Mouse (Mus musculus) heart, embryonic 16.5 days (tissue): Measurements from ENCODE around the gene Arhgef12. TPM values are rescaled to one million over a fixed set of nuclear protein-coding genes. Genes with fewer than 3 reads are reported as not detected.
"Not testable (repeated sequence)": the region's sequence is repeated elsewhere in the genome, so short reads cannot be mapped to it uniquely, and the experiment has no call there.

Source experiments
- ATAC-seq: fragments of 200-750 bp; cut with Nextera tagmentation; replicated peaks from 2 replicates; pipeline ENCODE4 v1.8.0; 2017; ENCODE audit warnings: moderate number of reproducible peaks; ENCODE audit not compliant: insufficient read depth, low FRiP score; ENCODE audit errors: extremely low read depth
- H3K27ac ChIP-seq: fragments of 300-500 bp; sonication (generic); 2 replicates; pipeline ENCODE4 v1.5.1; 2014; ENCODE audit warnings: mild to moderate bottlenecking, low read length, control low read depth, moderate library complexity
- H3K27me3 ChIP-seq: fragments of 300-500 bp; sonication (generic); 2 replicates; pipeline ENCODE4 v1.6.1; 2014; ENCODE audit warnings: low read length, mixed read lengths; ENCODE audit not compliant: control insufficient read depth, insufficient read depth
- H3K36me3 ChIP-seq: fragments of 300-500 bp; sonication (generic); 2 replicates; pipeline ENCODE4 v1.6.1; 2014; ENCODE audit not compliant: control insufficient read depth, insufficient read depth
- H3K4me1 ChIP-seq: fragments of 300-500 bp; sonication (generic); 2 replicates; pipeline ENCODE4 v1.6.1; 2014; ENCODE audit warnings: low read length, mixed read lengths; ENCODE audit not compliant: control insufficient read depth, insufficient read depth
- H3K4me2 ChIP-seq: fragments of 300-500 bp; sonication (generic); 2 replicates; pipeline ENCODE4 v1.6.1; 2014; ENCODE audit warnings: low read depth, mild to moderate bottlenecking, control low read depth, low read length
- H3K4me3 ChIP-seq: fragments of 300-500 bp; sonication (generic); 2 replicates; pipeline ENCODE4 v1.5.1; 2014; ENCODE audit warnings: mild to moderate bottlenecking, control low read depth, low read length
- H3K9ac ChIP-seq: fragments of 300-500 bp; sonication (generic); 2 replicates; pipeline ENCODE4 v1.6.1; 2014; ENCODE audit warnings: low read length, control low read depth
- H3K9me3 ChIP-seq: fragments of 300-500 bp; sonication (generic); replicated peaks from 2 replicates; pipeline ENCODE4 v1.6.1; 2016; ENCODE audit warnings: low read length; ENCODE audit not compliant: control insufficient read depth
- WGBS: fragments of 180-500 bp; shearing (Covaris S2); extraction: QIAGEN DNeasy Blood & Tissue Kit; methylation state at CpG from one replicate; pipeline ENCODE4 v1.1.7; 2014; 5-methylcytosine and 5-hydroxymethylcytosine counted together
- polyA plus RNA-seq: library from polyadenylated mRNA; unstranded; fragments of >200 nt; fragmentation: Nextera tagmentation; extraction: Ambion mirVana; gene quantifications from 2 replicates; pipeline ENCODE4 v1.2.1, GENCODE M21; 2015

The Arhgef12 gene
- polyA plus RNA-seq, 1 experiment from 2014 or later: 10.9 TPM

GRCm38 (mm10) chr9:42993659-42994058, 113.4 kb downstream of the Arhgef12 start:
- Histone ChIP-seq H3K9ac (no peak overlapping the region), H3K27ac (no peak overlapping the region), H3K4me1 (no peaks in the 10 kb centered on the region), H3K4me2 (no peak overlapping the region), H3K9me3 (no peaks in the 10 kb centered on the region), H3K36me3 (peaks cover 65% of the 10 kb centered on the region), H3K4me3 (no peak overlapping the region), H3K27me3 (no peaks in the 10 kb centered on the region)
- ATAC-seq: no peak
- WGBS: 64% methylated on average over 4 of the region's 4 CpGs

- H3K4me3 ChIP-seq: no peak overlapping the region
- ATAC-seq: no peak
- peaks cover 47% of the 10 kb centered on the region for H3K36me3 ChIP-seq
- no peak overlapping the region for H3K4me2 ChIP-seq
- no peak overlapping the region for H3K9ac ChIP-seq
- 82% methylated on average over 4 of the region's 4 CpGs for WGBS
- no peaks in the 10 kb centered on the region for H3K4me1 ChIP-seq
- H3K27ac ChIP-seq: no peak overlapping the region
- no peaks in the 10 kb centered on the region for H3K9me3 ChIP-seq
- H3K27me3 ChIP-seq: no peaks in the 10 kb centered on the region
Measured at GRCm38 (mm10) chr9:42987988-42988387, 119.1 kb downstream of the Arhgef12 start.

GRCm38 (mm10) chr9:42968894-42969521, 138.0 kb downstream of the Arhgef12 start:
- no peaks in the 10 kb centered on the region for H3K27me3 ChIP-seq
- H3K9ac ChIP-seq: no peak overlapping the region
- no peaks in the 10 kb centered on the region for H3K4me1 ChIP-seq
- H3K4me3 ChIP-seq: no peak overlapping the region
- no peaks in the 10 kb centered on the region for H3K9me3 ChIP-seq
- peaks cover 58% of the 10 kb centered on the region for H3K36me3 ChIP-seq
- 62% methylated on average over 11 of the region's 11 CpGs for WGBS
- no peak overlapping the region for H3K27ac ChIP-seq
- no peak overlapping the region for H3K4me2 ChIP-seq
- no peak for ATAC-seq

GRCm38 (mm10) chr9:42967731-42968130, 139.3 kb downstream of the Arhgef12 start:
- Histone ChIP-seq H3K4me3 (no peak overlapping the region), H3K4me2 (no peak overlapping the region), H3K9me3 (no peaks in the 10 kb centered on the region), H3K36me3 (peaks cover 50% of the 10 kb centered on the region), H3K27ac (no peak overlapping the region), H3K27me3 (no peaks in the 10 kb centered on the region), H3K4me1 (no peaks in the 10 kb centered on the region), H3K9ac (no peak overlapping the region)
- WGBS: 65% methylated on average over 9 of the region's 9 CpGs
- ATAC-seq: no peak

GRCm38 (mm10) chr9:42964809-42965208, 142.2 kb downstream of the Arhgef12 start:
- not testable (repeated sequence) for H3K4me3 ChIP-seq, H3K9ac ChIP-seq, ATAC-seq, H3K4me2 ChIP-seq, H3K4me1 ChIP-seq, H3K27ac ChIP-seq, H3K9me3 ChIP-seq, H3K27me3 ChIP-seq
- 86% methylated on average over 3 of the region's 3 CpGs for WGBS
- peaks cover 26% of the 10 kb centered on the region for H3K36me3 ChIP-seq

GRCm38 (mm10) chr9:42964366-42964765, 142.7 kb downstream of the Arhgef12 start:
- Histone ChIP-seq H3K4me2 (no peak overlapping the region), H3K27me3 (no peaks in the 10 kb centered on the region), H3K9me3 (no peaks in the 10 kb centered on the region), H3K4me1 (no peaks in the 10 kb centered on the region), H3K36me3 (peaks cover 23% of the 10 kb centered on the region), H3K9ac (no peak overlapping the region), H3K27ac (no peak overlapping the region), H3K4me3 (no peak overlapping the region)
- no peak for ATAC-seq
- WGBS: 84% methylated on average over 12 of the region's 12 CpGs

GRCm38 (mm10) chr9:42962506-42962905, 144.5 kb downstream of the Arhgef12 start:
- peaks cover 12% of the 10 kb centered on the region for H3K36me3 ChIP-seq
- H3K27ac ChIP-seq: no peak overlapping the region
- no peaks in the 10 kb centered on the region for H3K9me3 ChIP-seq
- no peak overlapping the region for H3K9ac ChIP-seq
- no peak for ATAC-seq
- 80% methylated on average over 6 of the region's 6 CpGs for WGBS
- no peaks in the 10 kb centered on the region for H3K4me1 ChIP-seq
- no peaks in the 10 kb centered on the region for H3K27me3 ChIP-seq
- H3K4me2 ChIP-seq: no peak overlapping the region
- no peak overlapping the region for H3K4me3 ChIP-seq

- H3K4me3 ChIP-seq: no peak overlapping the region
- no peak for ATAC-seq
- H3K4me1 ChIP-seq: no peaks in the 10 kb centered on the region
- WGBS: 64% methylated on average over 7 of the region's 7 CpGs
- H3K4me2 ChIP-seq: no peak overlapping the region
- H3K36me3 ChIP-seq: no peaks in the 10 kb centered on the region
- no peak overlapping the region for H3K27ac ChIP-seq
- H3K27me3 ChIP-seq: 0 out of 2 replicates have a peak, but pooled peaks cover 2% of the 10 kb centered on the region
- H3K9ac ChIP-seq: no peak overlapping the region
- H3K9me3 ChIP-seq: peaks cover 5% of the 10 kb centered on the region
Measured at GRCm38 (mm10) chr9:42958401-42958800, 148.6 kb downstream of the Arhgef12 start.

GRCm38 (mm10) chr9:42948381-42948780, 158.7 kb downstream of the Arhgef12 start:
- Histone ChIP-seq H3K4me2 (no peak overlapping the region), H3K36me3 (no peaks in the 10 kb centered on the region), H3K27me3 (peaks cover 11% of the 10 kb centered on the region), H3K9me3 (no peaks in the 10 kb centered on the region), H3K27ac (no peak overlapping the region), H3K4me1 (no peaks in the 10 kb centered on the region), H3K4me3 (no peak overlapping the region), H3K9ac (no peak overlapping the region)
- WGBS: 56% methylated on average over 1 of the region's 1 CpGs
- no peak for ATAC-seq
